Mouse (Mus musculus): ENCODE measurements around the gene Sfmbt1.

Sfmbt1 gene

DNA sequence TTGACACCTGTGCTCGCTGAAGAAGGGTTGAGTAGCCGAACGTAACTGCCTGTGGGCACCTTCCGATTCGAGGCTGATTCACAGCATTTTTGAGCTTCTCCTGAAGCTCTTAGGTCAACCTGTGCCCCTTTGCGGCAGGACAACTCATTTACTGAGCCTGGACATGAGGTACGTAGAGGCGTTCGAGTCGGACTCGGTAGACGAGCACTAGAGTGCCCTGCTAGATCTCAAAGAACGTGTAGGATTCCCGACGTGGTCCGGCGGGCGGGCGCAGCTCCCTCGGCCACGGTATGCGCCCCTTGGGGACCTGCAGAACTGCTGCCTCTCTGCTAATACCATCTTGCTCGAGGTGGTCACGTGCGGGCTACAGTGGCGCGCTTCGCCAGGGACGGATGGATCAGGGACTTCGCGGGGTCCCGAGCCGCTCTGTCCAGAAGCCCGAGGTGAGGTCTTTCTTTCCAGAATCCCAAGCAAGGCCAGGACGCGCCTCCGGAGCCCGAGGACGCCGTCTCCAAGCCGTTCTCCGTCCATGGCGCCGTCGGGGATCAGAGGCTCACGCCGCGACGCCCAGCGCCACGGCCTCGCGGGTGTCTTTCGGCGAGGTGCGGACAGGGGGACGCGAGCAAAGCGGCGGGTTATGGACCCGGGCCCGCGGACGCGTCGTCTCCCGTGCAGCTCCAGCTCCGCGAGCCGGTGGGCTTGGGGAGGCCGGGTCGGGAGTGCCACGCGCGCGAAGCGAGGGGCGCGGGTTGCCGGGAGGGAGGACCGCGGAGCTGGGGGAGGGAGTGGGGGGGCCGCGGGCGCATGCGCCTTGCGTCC lies at the start of gene Sfmbt1:
Sfmbt1 (plus strand) TSS at position 51 of the 819 bp plus-strand sequence.
- no peak for DNase-seq (ENCODE audit: low spot score)

DNA sequence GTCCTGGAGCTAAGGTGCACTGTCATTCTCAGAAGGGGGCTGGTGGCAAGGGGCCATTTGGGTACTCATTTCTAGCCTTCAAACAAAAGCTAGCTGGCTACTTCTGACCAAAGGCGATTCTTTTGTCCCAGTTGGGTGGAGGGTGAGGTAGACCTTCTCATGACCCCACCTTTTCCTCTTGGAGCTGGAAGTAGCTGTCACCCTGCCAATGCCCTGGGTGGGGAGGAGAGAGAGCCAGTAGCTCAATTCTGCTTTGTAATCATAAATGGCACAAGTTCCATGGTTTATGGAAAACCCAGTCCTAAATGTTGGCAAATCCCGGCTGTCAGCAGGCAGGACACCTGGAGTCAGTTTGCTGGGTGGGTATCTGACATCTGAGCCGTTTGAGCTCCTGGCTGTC lies 48.6 kb upstream of the Sfmbt1 start:
- no peak for DNase-seq (ENCODE audit: low spot score)

DNA sequence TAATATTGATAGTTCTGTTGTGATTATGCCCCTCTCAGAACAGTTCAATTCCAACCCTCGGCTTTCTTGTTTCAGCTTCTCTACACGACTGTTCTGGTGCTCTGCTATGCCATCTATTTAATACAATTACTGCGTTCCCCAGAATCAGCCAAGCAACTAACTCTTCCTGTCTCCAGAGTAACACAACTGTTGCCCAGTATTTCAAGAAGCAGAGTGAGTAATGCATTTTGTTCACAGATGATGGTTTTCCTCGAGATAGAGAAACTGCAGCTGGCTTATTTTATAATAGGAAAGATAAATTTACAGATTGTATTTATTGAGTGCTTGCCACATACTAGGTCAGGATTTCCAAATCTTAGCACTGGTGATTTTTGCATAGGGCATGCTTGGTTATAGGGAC lies 48.0 kb upstream of the Sfmbt1 start:
- DNase-seq (ENCODE audit: low spot score), result no peak

DNA sequence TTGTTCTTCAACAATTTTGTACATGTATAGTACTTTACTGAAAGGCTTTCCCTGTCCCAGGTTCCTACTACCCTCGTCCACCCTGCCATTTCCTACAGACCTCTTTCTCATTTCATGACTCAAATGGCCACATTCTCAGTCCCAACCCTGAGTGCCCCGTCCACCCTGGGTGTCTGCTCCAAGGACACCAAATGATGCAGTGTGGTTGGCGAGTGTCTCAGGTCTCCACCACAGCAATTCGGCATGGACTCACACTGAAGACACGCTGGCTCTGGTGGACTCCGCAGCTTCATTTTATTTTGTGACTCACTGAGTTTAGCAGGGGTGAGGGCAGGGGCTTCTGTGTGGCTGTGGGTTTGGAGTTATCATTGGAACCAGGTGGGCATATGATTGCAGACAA lies 44.5 kb upstream of the Sfmbt1 start:
- no peak for DNase-seq (ENCODE audit: low spot score)

DNA sequence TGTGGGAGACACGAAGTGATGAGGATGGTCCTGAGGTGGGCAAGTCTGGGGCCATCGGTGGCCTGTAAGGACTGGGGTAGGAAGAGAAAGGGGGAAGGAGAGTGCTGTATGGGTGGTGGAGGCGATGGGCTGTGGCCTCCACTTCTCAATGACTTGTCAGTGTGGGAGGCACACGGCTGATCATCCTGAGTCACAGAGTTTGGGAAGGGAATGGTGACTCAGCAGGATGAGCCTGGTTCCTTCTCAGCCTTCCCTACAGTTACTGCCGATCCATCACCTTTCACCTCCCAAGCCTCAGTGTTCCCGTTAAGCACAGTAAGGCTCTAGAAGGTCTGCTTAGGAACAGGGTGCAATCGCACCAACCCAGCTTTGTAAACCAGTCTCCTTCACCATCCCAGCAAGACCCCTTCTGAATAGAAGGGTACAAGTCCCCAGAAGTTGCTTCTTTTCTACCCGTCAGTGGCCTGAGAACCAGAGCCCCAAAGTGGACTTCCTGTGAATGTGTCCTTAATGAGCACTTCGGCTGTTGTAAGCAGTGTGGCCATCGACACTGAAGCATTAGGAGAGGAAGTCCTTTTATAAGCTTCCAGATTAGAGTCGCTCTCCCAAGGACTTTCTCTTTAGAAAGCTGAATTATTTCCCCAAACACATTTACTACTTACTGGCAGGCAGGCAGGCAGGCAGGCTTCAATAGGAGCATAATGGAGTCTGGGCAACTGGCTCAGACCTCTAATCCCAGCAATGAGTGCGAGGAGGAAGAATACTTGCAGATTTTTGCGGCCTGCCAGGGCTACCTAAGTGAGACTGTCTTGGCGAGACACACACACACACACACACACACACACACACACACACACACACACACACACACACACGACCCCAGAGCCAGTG lies 43.3 kb upstream of the Sfmbt1 start:
- DNase-seq (ENCODE audit: low spot score), result no peak

DNA sequence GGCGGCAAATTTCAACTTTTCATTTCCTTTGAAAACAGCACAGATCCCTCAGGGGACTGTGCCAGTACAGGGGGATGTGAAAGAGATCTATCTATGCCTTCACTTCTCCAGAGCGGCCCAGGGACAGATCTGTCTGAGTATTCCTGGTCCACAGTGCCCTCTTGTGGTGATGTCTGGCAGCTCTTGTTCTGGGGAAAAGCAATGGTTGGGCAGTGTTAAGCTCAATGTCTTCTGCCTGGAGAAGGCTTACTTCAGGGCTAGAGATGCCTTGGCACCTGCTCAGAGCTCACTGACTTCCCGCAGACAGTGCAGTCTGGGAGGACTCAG lies 42.7 kb upstream of the Sfmbt1 start:
- peak; percentile 83 for DNase-seq (ENCODE audit: low spot score)

DNA sequence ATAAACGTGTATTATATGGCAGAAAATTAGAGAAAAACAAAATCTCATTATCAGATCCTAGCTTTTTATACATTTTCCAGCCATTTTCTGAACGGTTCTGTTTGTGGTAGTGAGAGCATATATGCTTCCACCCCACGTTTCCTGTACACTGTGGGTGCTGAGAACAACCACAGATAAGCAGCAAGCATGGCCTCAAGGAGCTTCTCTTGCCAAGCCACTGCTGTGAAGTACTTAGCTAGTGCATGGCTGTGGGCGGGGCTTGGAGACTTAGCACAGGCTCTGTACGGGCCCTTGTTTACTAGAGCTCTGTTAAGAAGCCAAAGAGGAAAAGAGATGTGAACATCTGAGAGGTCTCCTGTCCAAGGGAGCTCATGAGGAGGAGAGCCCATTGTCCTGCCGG lies 39.7 kb upstream of the Sfmbt1 start:
- no peak for DNase-seq (ENCODE audit: low spot score)

DNA sequence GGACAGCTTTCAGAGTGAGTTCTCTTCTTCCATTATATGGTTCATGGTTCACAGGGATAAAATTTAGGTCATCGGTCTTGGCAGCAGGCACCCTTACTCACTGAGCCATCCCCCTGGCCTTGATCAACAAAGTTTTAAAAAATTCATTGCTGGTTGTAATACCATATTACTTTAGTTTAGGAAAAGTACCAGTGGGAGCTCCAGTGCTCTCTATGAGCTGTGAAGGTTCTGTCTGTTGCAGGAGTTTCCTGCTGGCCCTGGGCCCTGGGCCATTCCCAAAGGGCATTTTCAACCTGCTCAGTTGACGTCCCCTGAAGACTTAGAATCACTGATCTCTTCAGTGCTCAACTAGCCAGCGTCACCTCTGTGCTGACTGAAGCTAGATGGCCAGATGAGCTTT lies 32.5 kb upstream of the Sfmbt1 start:
- DNase-seq (ENCODE audit: low spot score), result no peak

DNA sequence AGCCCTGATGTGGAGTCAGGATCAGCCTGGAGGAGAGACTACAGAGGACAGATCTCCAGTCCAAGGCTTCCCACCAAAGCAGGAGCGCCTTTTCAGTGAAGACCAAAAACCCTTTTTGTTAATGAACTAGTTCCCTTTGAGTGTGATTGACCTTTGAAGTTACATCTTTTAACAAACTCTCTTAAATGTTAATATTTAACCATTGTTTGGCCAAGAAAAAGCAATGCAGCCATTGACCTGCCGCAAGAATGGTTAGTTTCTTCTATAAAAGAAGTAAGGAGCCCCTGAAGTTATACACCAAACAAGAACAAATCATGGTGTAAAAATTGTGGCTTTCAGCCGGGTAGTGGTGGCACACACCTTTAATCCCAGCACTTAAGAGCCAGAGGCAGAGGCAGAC lies 24.0 kb upstream of the Sfmbt1 start:
- DNase-seq (ENCODE audit: low spot score), result no peak

DNA sequence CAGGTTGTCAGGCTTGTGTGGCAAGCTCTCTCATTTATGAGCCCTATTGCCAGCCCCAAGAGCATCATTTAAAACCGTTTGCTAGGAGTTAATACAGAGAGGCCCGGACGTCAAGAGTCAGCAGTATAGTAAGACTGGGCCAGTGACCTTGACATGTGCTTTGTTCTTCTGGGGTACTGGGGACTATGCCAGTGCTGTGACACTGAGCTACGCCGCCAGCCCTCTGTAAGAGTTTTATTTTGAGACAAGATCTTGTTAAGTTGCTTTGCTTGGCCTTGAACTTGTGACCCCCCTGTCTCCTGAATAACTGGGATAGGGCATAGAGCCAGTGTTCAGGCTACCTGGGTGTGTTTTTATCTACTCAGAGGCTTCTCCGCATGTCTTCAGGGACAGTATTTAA lies 22.2 kb upstream of the Sfmbt1 start:
- DNase-seq (ENCODE audit: low spot score), result no peak

DNA sequence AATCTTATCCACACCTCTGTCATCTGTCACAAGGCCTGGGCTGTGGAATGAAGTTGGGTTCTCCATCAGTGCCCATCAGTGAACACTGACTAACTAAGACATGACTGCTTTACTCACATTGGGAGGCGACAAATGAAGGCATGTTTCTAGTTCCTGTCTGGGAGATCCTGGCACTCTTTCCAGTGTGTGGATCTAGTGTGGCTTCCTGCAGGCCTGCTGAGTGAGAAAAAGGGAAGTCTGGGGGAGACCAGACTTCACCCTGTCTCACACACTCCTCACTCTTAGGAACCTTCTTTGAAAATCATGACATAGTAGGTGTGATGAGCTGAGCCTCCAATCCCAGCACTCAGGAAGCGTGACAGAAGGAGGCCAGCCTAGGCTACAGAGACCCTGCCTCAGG lies 19.9 kb upstream of the Sfmbt1 start:
- DNase-seq (ENCODE audit: low spot score), result no peak

DNA sequence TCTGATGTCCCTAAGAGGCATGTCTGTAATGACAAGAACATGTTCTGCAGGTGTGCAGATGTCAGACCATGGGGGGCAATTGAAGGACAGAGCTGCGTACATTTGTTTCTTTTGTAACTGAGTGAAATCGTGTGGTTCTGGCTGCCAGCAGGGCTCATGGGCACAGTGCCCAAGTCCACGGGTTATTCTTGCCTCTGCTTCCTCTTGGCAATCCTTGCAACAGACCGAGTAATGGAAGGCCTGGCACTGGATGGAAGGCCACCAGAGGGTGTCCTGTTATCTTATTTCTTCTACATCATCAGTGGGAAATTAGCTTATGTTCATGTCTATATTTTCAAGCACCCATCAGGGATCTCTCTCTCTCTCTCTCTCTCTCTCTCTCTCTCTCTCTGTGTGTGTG lies 19.0 kb upstream of the Sfmbt1 start:
- peak; percentile 76 for DNase-seq (ENCODE audit: low spot score)

DNA sequence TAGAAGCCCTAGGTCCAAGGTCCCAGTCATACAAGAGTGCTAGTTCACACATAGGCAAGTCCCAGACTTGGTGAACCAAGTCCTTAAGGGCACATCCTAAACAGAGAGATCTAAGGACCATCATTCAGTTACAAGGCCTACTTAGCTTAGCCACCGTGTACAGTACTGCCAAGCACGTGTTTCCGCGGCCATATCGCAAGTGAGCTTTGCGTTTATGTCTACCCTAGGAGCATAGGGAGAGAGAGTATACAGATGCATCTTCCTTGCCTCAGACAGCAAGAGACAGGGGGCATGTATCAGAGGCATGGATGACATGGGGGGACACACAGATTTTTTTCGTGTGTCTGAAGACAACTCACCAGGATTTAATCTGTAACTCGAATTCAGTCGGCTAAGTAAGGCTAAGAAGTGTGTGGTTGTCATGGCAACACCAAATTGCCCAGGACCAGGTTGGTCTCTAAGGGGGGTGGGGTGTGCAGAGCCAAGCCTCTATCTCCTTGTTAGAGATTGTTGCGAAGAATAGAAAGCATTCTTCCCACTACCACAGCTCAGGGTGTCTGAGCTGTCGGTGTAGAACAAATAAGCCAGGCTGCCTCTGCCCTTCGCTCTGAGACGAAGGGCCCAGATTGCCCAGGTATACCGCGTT lies 17.1 kb upstream of the Sfmbt1 start:
- no peak for DNase-seq (ENCODE audit: low spot score)

DNA sequence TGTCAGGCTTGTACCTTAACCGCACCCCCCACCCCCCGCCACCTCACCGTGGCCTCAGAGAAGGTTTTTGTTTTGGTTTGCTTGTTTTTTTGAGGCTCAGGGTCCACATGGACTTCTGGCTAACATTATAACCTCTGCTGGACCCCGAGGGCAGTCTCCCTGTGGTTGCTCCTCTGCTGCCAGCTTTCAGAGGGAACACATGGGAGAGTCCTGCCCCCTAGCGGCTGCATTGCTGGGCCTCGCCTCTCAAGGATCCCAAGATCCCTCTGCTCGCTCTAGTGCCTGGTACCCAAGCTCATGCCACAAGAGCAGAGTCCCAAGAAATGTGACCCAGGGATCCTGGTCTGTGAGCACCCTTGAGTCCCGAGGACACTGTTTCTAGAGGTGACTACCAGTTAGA lies 15.0 kb upstream of the Sfmbt1 start:
- peak; percentile 45 for DNase-seq (ENCODE audit: low spot score)

DNA sequence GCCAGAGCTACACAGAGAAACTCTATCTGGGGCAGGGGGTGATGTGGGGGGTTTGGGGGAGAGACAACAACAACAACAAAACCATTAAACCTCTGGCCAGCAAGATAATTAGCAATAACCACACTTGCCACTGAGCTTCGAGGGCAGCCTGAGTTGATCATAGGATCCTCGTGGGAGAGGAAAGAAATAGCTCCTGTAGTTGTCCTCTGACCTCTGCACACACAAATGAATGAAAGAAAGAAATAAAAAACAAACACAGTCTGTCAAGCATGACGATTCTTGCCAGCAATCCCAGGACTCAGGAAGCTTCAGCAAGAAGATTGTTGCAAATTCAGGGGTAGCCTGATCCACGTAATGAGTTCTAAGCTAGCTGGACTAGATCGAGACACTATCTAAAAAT lies 12.1 kb upstream of the Sfmbt1 start:
- no peak for DNase-seq (ENCODE audit: low spot score)

DNA sequence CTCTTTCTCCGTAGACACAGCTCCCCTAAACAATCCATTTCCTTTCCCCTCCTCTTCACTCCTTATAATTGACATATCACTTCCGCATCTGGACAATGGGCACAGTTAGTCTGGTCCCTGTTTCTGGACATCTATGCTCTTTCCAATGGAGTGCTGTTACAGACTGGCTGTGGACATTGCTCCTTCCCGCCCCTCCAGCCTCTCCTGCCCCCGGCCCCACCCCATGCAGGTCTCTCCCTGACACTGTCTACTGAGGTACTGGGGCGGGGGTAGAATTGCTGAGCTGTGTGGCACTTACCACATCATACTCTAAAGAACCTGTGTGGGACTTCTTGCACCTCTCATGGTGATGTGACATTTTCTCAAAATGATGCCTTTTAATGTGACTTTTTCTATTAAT lies 11.6 kb upstream of the Sfmbt1 start:
- DNase-seq (ENCODE audit: low spot score), result no peak

DNA sequence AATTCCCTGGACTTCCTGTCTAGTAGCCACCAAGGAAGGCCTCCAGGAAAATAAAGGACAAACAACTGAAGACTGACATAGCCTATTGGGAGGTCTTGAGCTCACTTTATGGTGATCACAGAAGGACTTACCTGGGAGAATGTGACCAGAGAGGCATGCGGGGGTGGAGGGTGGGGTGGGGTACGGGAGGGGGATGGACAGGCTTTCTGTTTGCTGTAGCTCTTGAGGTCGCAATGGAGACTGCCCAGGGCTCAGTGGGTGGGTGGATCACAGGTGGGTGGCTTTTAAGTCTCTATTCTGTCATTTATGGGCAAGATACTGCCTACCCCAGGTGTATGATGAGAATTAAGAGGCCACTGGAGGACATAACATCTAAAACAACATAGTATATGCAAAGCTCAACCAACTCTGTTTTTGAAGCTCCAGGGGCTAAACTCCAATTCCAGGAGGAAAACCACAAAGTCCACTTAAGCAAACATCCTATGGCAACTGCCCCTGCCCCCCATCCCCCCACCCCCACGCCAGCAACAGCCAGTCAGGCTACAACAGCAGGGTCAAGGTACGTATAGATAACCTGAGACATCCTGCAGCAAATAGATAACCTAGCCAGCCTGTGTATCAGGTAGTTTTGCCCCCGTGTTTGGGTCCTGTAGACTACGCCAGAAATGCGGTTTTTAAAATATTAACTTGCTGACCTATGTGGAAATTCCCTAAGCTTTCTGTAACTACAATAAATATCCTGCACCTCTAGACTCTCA lies 10.4 kb upstream of the Sfmbt1 start:
- no peak for DNase-seq (ENCODE audit: low spot score)

DNA sequence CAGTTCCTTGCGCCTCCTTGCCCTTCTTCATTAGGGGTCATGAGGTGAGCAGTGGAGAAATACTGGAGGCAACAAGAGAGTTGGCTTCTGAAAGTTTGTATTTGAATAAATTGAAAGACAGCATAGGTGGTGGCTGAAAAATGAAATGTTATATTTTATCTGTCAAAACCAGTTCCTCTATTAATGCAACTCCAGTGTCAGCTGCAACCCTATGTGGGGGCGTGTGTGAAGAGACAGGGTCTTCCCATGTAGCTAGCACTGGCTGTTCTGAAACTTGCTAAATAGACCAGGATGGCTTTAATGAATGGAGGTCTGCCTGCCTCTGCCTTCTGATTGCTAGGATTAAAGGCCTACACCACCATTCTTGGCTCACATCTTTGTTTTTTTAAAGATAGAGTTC lies 2.8 kb upstream of the Sfmbt1 start:
- DNase-seq (ENCODE audit: low spot score), result no peak

DNA sequence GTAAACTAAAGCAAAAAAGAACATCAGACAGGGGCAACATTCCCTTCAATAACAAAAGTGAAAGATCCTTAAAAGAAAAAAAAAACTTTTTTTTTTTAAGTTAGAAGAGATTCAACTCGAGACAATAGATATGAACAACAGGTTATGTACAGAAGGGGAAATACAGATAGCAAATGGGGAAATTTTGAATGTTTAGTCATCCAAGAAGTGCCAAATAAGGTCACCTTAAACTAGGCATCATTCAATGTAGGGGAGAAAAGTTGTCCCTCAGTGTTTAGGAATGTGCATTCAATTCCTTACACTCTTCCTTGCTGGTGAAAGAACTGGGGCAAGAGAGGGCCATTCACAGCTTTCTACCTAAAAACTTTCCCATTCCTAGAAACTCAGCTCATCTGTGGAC lies 880 bp upstream of the Sfmbt1 start:
- no peak for DNase-seq (ENCODE audit: low spot score)

DNA sequence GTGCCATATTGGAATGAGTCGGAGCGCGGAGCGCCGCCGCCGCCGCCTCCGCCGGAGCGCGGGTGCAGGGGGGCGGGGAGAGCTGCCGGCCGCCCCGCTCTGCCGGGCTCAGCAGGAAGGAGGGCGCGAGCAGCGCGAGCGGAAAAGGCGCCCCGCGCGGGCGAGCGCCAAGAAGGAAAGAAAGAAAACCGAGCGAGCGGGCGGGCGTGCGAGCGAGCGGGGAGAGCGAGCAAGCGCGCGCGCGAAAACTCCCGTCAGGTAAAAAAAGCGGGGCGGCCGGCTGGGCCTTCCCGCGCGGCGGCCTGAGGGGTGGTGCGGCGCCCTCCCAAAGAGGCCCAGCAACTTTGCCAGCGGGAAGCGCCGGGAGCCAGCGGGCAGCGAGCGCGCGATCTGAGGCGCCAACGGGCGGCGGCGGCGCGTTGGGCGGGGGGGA lies 985 bp downstream of the Sfmbt1 start:
- peak; percentile 85 for DNase-seq (ENCODE audit: low spot score)

DNA sequence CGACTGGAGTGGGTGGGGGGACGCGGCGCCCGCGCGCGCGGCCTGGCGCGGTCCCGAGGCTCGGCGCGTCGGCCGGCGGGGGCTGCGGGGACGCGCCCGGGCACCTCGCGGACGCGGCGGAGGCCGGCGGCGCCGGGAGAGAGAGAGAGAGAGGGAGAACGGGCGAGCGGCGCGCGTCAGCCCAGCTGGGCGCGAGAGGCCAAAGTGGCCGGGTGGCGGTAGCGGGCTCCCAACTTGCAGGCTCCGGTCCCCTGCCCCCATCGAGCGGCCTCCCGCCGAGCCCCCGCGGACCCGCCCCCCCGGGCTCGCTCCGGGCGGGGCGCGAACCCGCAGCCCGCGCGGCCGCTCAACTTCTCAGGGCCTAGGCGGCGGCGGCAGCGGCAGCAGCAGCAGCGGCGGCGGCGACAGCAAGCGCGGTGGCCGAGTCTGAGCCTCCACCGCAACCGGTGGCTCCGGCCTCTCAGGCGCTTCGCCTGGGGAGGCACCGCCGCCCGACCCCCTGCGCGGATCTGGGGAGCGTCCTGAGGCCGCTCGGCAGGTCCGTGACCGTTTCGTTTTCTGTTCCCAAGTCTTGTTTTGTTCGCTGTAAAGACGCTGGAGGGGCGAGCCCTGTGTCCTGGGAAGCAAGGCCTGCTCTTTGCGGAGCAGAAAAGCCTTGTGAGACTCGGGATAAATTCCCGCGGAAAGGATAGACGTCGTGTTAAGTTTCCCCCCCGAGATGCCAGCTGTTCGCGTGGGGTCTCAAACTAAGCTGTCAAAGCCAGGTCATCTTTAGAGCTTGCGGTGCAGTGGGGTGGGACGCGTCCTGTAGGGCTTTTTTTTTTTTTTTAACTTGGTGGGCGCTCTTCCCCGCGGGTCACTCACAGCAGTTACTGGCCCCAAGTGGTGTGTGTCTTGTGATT lies 1.7 kb downstream of the Sfmbt1 start:
- DNase-seq (ENCODE audit: low spot score), result peak; percentile 71
